Mouse (Mus musculus): Measurements from ENCODE around the gene Xxylt1.

Xxylt1 gene

DNA sequence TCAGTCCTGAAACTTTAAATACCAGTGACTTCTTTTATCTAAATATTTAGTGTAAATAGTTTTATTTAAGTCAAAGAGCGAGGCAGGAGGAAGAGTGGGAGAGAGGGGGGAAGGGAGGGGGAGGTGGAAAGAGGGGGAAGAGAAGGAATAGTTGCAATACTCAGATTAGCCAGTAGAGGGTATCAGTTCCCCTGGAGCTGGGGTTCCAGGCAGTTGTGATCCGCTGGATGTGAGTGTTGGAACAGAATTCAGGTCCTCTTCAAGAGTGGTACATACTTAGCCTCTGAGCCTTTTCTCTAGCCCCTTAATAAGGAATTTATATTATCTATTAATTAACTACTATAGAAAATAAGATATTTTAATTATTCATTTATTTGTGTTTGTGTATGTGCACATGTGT is 140.5 kb downstream of the Xxylt1 start:
- DNase-seq, result no peak

GRCm38 (mm10) chr16:30939903-30940302 is 141.3 kb downstream of the Xxylt1 start:
- no peak for DNase-seq

- no peak for DNase-seq
Measured at GRCm38 (mm10) chr16:30939210-30939609, 142.0 kb downstream of the Xxylt1 start.

DNA sequence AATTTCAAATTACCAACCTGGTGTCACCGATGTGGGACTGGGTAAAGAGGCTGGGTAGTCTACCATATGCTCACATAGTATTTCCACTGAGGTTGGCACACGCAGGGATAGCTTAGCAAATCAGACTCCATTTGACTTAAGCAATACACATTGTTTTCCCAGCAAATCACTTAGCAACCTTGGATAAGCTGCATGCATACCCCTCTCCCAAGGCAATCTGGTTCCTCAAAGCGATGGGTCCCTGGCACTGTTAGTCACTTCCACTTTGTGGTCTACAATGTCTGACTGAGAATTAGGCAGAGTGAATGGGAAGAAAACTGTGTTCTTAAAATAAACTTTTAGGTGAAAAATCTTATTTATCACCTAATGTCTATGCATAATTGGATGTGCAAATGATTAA is 142.6 kb downstream of the Xxylt1 start:
- no peak for DNase-seq

DNA sequence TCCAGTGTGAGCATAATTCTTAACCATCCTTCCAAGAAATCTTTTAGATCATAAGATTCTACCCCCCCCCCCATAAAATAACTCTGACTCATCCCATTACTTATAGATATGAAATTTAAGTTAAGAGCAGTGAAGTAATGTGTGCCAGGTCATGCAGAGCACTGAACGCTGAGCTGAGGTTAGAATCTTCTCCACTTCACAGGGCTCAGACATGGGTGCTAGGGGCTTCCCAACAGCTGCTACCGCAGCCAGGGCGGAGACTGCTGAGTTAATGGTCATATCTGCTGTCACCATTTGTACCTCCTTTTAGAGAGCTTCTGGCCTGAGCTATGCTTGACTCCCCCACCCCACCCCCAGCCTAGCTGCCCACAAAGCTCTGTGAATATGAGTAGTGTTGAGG is 143.6 kb downstream of the Xxylt1 start:
- no peak for DNase-seq

DNA sequence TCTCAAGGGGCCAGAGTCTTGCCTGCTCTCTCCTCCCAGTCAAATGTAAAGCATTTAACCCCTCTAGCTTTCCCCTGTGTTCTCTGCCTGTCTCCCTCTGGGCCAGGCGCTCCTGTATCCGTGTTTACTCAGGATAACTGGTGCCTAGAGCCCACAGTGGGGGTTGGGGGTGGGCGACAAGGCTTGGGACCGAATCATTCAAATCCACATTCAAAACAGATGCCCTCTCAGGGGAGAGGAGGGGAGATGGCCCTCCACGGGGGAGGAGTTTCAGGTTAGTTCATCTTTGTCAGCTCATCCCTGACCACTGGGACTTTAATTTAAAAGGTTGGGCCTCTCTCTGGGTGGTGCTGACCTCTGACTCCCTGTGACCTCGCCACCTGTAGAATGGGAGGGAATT is 144.8 kb downstream of the Xxylt1 start:
- no peak for DNase-seq

GRCm38 (mm10) chr16:30936012-30936461 is 145.2 kb downstream of the Xxylt1 start:
- no peak for DNase-seq

DNA sequence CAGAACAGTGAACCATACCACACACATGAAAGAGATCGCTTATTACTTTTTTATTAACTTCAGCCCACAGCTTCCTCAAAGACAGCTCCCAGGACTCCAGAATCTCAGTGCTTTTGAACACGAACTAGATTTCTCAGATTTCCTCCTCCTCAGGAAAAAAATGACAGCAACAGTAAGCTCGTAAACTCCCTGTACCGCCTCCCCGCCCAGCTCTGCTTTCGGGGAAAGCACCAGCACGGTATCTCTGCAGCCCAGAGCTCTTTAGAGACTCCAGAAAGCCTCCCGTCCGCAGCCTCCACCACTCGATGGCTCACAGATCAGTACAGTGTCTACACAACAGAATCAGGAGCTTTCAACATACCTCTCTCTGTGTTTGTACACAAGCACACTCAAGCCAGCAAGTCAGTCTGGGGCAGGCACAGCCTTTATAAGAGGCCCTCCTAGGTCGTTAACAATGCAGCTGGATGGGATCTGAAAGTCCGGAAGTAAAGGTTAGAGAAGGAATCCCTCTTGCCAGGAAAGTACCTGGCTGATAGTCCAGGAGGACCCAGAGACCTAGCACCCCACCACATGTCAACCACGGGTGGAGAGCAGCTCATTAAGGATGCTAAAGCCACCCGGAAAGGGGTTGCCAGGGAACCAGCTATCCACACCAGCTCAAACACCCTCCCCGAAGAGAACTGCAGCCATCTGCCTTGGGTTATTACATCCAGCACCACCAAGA is 146.1 kb downstream of the Xxylt1 start:
- peak; percentile 27 for DNase-seq

DNA sequence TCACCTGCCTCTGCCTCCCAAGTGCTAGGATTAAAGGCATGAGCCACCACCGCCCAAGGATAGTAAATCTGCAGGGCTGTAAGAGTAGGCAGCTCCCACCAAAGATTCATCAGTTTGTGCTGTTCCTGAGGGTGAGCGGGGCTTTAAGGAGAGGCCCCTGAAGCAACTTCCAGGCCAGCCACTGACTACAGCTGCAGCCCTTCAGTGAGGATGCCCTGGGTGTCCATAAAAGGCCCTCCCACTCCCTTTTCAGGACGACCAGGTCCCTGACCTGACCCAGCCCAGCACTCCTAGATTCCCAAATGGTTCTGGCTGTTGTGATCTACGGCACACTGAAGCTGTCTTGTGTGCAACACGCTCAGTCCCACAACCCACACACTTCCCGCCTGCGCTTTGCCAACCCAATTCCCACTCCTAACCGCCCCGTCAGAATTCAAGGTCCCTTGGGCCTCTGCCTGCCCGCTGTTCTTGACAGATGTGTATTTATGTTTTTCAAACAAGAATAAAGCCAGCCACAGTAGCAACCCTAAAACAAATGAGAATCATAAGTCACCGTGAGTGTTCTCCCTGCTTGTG is 146.9 kb downstream of the Xxylt1 start:
- no peak for DNase-seq

DNA sequence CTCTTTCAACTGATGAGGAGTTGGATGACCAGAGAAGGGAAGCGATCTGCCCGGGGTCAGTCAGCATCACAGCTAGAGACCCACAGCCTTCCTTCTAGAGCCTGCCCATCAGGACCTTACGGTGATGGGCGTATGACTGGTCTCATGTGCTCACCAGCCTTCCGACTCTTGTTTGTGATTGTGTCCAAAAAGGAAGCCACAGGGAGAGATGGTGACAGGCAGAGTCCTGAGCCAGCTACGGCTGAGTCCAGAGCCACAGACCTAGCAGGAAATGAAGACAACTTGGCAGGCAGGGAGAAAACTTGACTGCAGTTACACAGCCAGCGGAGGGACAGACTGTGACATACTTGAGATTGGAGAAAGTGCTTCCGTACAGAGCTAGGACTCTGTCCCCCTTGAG is 147.9 kb downstream of the Xxylt1 start:
- no peak for DNase-seq

- DNase-seq, result no peak
Measured at GRCm38 (mm10) chr16:30932791-30933190, 148.4 kb downstream of the Xxylt1 start.

GRCm38 (mm10) chr16:30932196-30932595 is 149.0 kb downstream of the Xxylt1 start:
- no peak for DNase-seq

- DNase-seq, result no peak
Measured at GRCm38 (mm10) chr16:30929165-30929564, 152.1 kb downstream of the Xxylt1 start.

- no peak for DNase-seq
Measured at GRCm38 (mm10) chr16:30928076-30928750, 153.0 kb downstream of the Xxylt1 start.

DNA sequence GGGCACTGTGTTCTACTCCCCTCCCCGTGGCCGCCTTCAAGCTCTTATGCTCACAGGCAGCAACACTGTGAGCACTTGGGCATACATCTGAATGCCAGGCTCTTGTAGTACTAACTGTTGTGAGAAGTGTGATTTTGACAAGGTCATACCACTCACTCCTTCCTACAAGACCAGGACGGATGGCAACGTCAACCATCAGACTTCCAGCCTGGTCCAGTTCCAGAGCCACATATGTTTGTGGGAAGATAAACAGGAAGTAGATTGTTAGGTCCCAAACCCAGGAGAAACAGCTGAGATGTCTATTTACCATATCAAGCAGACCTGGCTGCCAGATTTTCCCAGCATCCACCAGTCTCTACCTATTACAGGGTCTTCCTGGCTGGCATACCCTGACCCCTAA is 155.7 kb downstream of the Xxylt1 start:
- DNase-seq, result no peak

DNA sequence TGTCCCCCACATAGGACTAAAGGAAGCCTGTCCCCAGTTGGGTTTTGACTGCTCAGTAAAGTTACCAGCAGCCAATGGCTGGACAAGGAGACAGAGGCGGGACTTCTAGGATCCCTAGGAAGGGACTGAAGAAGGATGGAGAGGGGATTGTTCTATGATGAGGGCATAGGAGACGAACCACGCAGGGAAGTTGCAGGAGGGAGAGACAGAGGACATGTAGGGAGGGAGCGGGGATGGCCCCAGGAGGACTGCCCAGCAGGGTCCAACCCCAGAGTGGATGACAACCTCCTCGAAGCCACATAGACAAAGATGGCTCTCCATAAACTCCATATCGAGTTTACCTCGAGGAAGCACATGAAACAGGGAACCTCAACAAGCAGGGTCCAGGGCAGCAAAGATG is 157.3 kb downstream of the Xxylt1 start:
- no peak for DNase-seq

DNA sequence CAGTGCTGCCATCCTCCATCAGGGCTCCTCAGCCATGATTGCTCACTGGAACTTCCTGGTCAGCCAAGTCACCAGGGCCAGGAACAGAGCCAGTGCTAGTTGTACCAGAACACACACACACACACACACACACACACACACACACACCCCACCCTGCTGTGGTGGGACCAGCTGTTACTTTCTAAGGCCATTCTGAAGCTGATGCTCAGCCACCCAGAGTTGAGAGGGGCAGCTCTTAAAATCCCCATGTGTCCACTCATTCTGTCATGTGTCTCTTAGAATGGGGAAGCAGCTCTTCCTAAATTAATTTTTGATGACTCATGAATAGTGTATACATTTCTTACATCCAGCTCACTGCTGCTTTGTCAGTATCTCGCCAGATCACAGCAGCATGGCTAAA is 158.7 kb downstream of the Xxylt1 start:
- DNase-seq, result no peak

DNA sequence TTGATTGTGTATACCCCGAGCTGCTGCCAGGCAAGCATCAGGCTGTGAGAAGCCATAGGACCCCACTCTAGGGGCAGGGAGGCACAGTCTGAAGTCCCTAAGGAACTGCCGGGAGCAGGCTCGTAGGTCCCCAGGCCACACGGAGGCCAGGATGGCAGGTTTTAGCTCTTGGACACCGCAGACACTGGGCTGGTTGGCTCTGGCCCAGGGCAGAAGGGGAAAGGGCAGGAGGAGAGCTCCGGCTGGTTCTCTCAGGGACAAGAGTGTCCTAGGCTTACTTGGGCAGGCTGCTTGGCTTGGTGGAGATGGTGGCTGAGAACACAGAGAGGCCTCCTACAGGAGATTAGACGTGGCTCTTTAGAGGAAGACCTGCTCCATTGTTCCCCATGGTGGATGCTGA is 162.4 kb downstream of the Xxylt1 start:
- DNase-seq, result no peak

DNA sequence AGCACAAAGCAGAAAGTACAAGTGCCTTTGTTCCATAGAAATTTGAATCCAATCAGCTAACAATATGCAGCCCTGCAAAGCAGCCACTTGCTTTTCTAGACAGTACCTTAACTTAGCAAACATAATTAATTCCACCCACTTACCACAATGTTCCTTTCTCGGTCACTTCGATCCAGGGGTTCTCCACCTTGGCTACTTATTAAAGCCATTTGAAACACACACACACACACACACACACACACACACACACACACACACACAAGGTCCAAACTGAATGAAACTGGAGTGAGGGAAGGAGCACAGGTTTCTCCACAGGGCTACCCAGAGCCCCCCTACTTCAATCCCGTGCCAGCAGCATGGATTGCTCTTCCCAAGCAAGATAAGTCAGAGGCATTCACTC is 164.3 kb downstream of the Xxylt1 start:
- no peak for DNase-seq

- no peak for DNase-seq
Measured at GRCm38 (mm10) chr16:30915611-30916220, 165.5 kb downstream of the Xxylt1 start.

Data from right cerebral cortex, postnatal 14 days (tissue).